Mouse (Mus musculus) liver, postnatal 0 days (tissue): Measurements from ENCODE around the gene Ccdc57. TPM values are rescaled to one million over a fixed set of nuclear protein-coding genes. Genes with fewer than 3 reads are reported as not detected.

ENCODE experiments used
- ATAC-seq: fragments of 200-750 bp; cut with Nextera tagmentation; 2 replicates; pipeline ENCODE4 v1.8.0; 2017; ENCODE audit warnings: mild to moderate bottlenecking, moderate library complexity
- DNase-seq: peaks from one replicate; pipeline ENCODE4 v3.0.0-alpha.2; 2016
- H3K27ac ChIP-seq: fragments of 300-500 bp; sonication (generic); 2 replicates; pipeline ENCODE4 v1.5.1; 2014; ENCODE audit warnings: antibody characterized with exemption, moderate library complexity, mild to moderate bottlenecking, low read depth
- H3K27me3 ChIP-seq: fragments of 300-500 bp; sonication (generic); 2 replicates; pipeline ENCODE4 v1.6.1; 2014; ENCODE audit warnings: low read length, control low read depth, mixed read lengths; ENCODE audit not compliant: insufficient read depth
- H3K36me3 ChIP-seq: fragments of 300-500 bp; sonication (generic); replicated peaks from 2 replicates; pipeline ENCODE4 v1.6.1; 2014; ENCODE audit warnings: mild to moderate bottlenecking, control low read depth, low read length, moderate library complexity, mixed read lengths; ENCODE audit not compliant: insufficient read depth
- H3K4me1 ChIP-seq: fragments of 300-500 bp; sonication (generic); 2 replicates; pipeline ENCODE4 v1.6.1; 2014; ENCODE audit warnings: antibody characterized with exemption, mild to moderate bottlenecking, control low read depth; ENCODE audit not compliant: insufficient read depth
- H3K4me2 ChIP-seq: fragments of 300-500 bp; sonication (generic); 2 replicates; pipeline ENCODE4 v1.6.1; 2014; ENCODE audit warnings: low read depth, mild to moderate bottlenecking, low read length, moderate library complexity, mixed read lengths
- H3K4me3 ChIP-seq: fragments of 300-500 bp; sonication (generic); 2 replicates; pipeline ENCODE4 v1.5.1; 2014; ENCODE audit warnings: low read depth, low read length
- H3K9ac ChIP-seq: fragments of 300-500 bp; sonication (generic); replicated peaks from 2 replicates; pipeline ENCODE4 v1.6.1; 2014; ENCODE audit warnings: mild to moderate bottlenecking, moderate library complexity
- H3K9me3 ChIP-seq: fragments of 300-500 bp; sonication (generic); 2 replicates; pipeline ENCODE4 v1.6.1; 2016; ENCODE audit warnings: mild to moderate bottlenecking, control low read depth, low read length, mixed read lengths
- CTCF ChIP-seq: sonication (generic); IDR thresholded peaks from 2 replicates; pipeline ENCODE4 v1.5.1; 2016; ENCODE audit warnings: antibody characterized with exemption, low read depth
- EP300 ChIP-seq: IDR thresholded peaks from 2 replicates; pipeline ENCODE4 v1.6.1; 2016; ENCODE audit warnings: antibody characterized with exemption, low read depth, mild to moderate bottlenecking
- WGBS: fragments of 180-500 bp; shearing (Covaris S2); extraction: QIAGEN DNeasy Blood & Tissue Kit; methylation state at CpG from one replicate; pipeline ENCODE4 v1.1.7; 2014; ENCODE audit not compliant: insufficient replicate concordance; 5-methylcytosine and 5-hydroxymethylcytosine counted together
- polyA plus RNA-seq: library from polyadenylated mRNA; unstranded; fragments of >200 nt; fragmentation: Nextera tagmentation; extraction: Ambion mirVana; gene quantifications from 2 replicates; pipeline ENCODE4 v1.2.1, GENCODE M21; 2015

Gene Ccdc57
- polyA plus RNA-seq, 1 experiment from 2014 or later: 1.4 TPM

DNA sequence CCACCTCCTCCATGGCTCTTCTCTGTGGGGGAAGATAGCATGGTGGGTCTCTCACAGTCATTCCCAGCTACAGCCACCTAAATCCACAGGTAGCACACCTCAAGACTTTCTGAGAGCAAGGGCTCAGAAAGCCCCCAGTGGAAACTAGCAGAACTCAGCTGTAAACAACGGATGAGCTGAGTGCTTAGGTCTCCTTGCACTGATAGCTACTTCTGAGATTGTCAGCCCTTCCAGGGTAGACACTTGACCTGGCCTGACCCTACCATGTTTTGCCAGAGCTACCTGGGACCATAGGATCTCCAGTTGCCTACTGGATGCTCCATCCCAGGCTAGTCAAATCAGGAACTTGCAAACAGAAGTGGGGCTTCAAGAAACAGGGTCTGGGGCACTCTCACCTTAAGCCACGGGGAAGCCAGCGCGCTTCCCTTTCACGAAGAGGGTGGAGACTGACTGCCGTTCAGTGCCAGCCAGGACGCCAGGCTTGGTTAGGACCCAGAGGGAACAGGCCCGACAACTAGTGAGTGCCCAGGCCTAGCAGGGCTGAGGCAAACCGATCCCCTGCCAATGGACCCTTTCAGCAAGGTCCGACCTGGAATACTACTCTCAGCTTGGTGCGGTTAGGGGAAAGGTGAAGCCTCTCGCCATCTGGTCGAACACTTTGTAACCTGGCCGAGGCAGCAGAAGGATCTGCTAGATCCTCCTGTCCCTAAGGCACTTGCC lies 109.7 kb downstream of the Ccdc57 start:
- 0% methylated on average over 14 of the region's 14 CpGs for WGBS
- TF ChIP-seq CTCF: no peak
- no peak for TF ChIP-seq EP300
- H3K27ac ChIP-seq: peak overlapping the region; percentile 72
- no peaks in the 10 kb centered on the region for H3K27me3 ChIP-seq
- ATAC-seq (no peak), DNase-seq (peak; percentile 45)
- H3K4me1 ChIP-seq: peaks cover 22% of the 10 kb centered on the region
- no peaks in the 10 kb centered on the region for H3K9me3 ChIP-seq
- H3K9ac ChIP-seq: peak overlapping the region; percentile 69
- H3K36me3 ChIP-seq: peaks cover 30% of the 10 kb centered on the region
- peak overlapping the region; percentile 86 for H3K4me2 ChIP-seq
- peak overlapping the region; percentile 68 for H3K4me3 ChIP-seq

DNA sequence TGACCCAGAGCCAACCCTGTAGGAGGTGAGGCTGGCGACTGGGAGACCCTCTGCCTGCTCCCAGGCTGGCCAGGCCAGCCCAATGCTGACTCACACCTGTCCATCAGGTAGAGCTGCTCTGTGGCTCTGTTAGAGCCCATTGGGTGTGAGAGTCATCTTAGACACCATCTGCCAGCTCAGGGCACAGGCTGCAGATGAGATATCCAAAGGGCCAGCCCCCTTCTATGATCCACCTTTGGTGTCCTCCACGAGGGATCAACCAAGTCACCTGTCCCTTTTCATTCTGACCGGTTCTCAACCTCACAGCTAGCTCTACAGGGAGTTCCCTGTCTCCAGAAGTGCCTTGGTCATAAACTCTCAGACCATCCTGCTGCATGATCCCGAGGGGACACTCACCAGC lies 110.4 kb downstream of the Ccdc57 start:
- H3K4me3 ChIP-seq: peak overlapping the region; percentile 68
- TF ChIP-seq EP300: no peak
- no peak for TF ChIP-seq CTCF
- no peaks in the 10 kb centered on the region for H3K9me3 ChIP-seq
- WGBS: 51% methylated on average over 4 of the region's 4 CpGs
- peaks cover 22% of the 10 kb centered on the region for H3K4me1 ChIP-seq
- no peaks in the 10 kb centered on the region for H3K27me3 ChIP-seq
- DNase-seq (no peak), ATAC-seq (no peak)
- no peak overlapping the region for H3K27ac ChIP-seq
- peak overlapping the region; percentile 69 for H3K9ac ChIP-seq
- peaks cover 35% of the 10 kb centered on the region for H3K36me3 ChIP-seq
- H3K4me2 ChIP-seq: peak overlapping the region; percentile 86

DNA sequence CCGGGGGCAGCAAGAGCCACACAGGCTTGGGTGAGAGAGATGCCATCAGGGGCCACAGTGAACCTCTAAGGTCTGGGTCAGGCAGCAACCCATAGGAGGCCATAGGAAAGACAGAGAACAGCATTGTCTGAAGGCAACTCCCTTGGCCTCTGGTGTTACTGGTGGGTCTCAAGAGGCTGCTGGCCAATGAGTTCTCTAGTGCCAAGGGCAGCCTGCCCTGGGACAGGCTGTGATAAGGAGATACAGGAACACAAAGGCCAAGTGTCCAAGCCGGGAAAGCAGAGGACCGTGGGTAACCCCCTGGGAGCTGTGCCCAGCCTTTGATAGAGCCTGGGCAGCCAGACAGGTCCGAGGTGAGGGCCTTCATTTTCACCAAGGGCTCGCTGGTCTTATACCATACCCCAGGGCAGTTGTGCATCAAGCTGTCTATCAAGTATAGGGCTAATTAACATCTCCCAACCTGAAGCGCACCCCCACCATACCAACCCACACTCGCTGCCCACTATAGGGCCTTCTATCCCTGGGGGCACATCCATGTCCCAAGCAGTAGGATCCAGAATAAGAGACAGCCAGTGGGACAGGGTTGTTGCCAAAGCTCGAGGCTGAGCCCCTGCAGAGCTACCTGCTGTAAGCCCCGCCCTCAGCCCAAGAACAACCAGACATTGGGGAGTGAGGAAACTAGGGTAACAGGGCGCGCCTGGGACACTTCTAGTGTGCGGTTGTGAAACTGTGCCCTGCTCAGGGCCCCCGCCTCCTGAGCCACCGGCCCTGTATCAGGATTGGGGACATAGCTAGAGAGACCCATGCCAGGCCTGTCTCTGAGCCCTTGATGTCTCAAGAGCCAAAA lies 111.4 kb downstream of the Ccdc57 start:
- TF ChIP-seq CTCF: no peak
- TF ChIP-seq EP300: no peak
- Histone ChIP-seq H3K4me2 (peak overlapping the region; percentile 86), H3K27me3 (no peaks in the 10 kb centered on the region), H3K4me3 (peak overlapping the region; percentile 68), H3K9ac (peak overlapping the region; percentile 69; the same call in 1 of the 2 replicates), H3K9me3 (no peaks in the 10 kb centered on the region), H3K36me3 (peaks cover 45% of the 10 kb centered on the region), H3K27ac (no peak overlapping the region), H3K4me1 (peaks cover 22% of the 10 kb centered on the region)
- 74% methylated on average over 14 of the region's 14 CpGs for WGBS
- DNase-seq (peak; percentile 51), ATAC-seq (no peak)

DNA sequence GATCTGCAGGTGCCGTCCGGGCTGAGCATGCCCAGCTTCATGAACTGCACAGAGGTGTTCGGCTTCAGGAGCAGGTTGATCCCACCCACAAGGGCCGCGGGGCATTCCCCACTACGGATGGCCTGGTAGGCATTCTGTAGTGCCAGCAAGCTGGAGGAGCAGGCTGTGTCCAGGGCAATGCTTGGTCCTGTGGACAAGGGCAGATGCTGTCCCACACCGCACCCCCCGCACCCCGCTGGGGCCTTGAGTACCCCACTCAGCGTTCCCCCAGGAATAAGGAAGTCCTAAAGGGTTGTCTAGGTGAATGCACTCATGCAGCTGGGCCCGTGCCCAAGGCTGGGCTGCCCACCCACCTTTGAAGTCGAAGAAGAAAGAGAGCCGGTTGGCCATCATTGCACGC lies 112.1 kb downstream of the Ccdc57 start:
- Histone ChIP-seq H3K4me2 (0 out of 2 replicates have a peak overlapping the region, but pooled peaks have one; percentile 86), H3K36me3 (peaks cover 53% of the 10 kb centered on the region), H3K27ac (no peak overlapping the region), H3K27me3 (no peaks in the 10 kb centered on the region), H3K4me3 (no peak overlapping the region), H3K9me3 (no peaks in the 10 kb centered on the region), H3K4me1 (peaks cover 20% of the 10 kb centered on the region), H3K9ac (no peak overlapping the region; the same call in 1 of the 2 replicates)
- DNase-seq (no peak), ATAC-seq (no peak)
- WGBS: 88% methylated on average over 14 of the region's 14 CpGs
- no peak for TF ChIP-seq CTCF
- no peak for TF ChIP-seq EP300

DNA sequence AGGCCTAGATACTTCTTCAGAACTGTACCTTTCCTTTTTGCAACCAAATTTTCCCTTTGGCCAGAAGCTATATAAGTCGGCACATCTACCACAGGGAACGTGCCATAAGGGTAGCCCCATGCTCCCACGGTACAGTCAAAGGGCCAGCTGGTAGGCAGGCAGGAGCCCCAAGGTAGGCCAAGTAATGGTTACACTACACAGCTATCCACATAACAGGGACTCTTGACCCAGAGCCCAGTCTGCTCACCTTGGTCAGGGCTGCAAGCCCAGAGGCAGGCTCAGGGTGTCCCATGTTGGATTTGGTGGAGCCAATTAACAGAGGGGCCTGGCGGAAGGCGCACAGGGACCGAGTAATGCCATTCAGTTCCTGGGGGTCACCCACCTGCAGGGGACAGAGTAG lies 113.1 kb downstream of the Ccdc57 start:
- 89% methylated on average over 6 of the region's 6 CpGs for WGBS
- ATAC-seq (no peak), DNase-seq (no peak)
- Histone ChIP-seq H3K4me2 (no peak overlapping the region), H3K4me3 (no peak overlapping the region), H3K27me3 (no peaks in the 10 kb centered on the region), H3K9ac (no peak overlapping the region), H3K27ac (no peak overlapping the region), H3K4me1 (peaks cover 13% of the 10 kb centered on the region), H3K36me3 (peaks cover 63% of the 10 kb centered on the region), H3K9me3 (no peaks in the 10 kb centered on the region)
- no peak for TF ChIP-seq EP300

DNA sequence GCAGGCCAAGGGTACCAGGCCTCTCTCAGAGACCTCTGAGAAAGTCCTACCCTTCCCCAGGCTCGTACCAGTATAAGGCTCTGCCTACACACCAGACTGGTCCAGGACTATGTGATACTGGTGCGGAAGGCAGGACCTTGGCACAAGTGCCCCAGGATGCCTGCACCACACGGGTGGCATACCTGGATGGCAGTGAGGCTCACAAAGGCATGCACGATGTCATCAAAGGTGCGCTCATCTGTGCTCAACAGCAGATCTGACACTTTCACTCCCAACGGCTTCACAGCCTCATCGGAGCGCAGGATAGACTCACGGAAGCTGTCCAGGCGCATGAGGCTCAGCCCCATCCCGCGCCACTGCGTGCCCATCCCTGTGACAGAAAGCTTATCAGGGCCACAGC lies 114.4 kb downstream of the Ccdc57 start:
- no peak for DNase-seq
- no peak overlapping the region for H3K9ac ChIP-seq
- 93% methylated on average over 13 of the region's 13 CpGs for WGBS
- ATAC-seq: no peak
- no peak overlapping the region for H3K4me2 ChIP-seq
- peaks cover 12% of the 10 kb centered on the region for H3K4me1 ChIP-seq
- H3K4me3 ChIP-seq: no peak overlapping the region
- no peaks in the 10 kb centered on the region for H3K9me3 ChIP-seq
- no peak for TF ChIP-seq CTCF
- TF ChIP-seq EP300: no peak
- H3K27me3 ChIP-seq: no peaks in the 10 kb centered on the region
- no peak overlapping the region for H3K27ac ChIP-seq
- peaks cover 75% of the 10 kb centered on the region for H3K36me3 ChIP-seq
